Mouse (Mus musculus) thymus, postnatal 36 days (tissue): ENCODE data around the gene Dppa2.
A peak's percentile ranks its signal among the peaks of the same experiment; 100 is the strongest.

Experiments
- DNase-seq, 2 experiments: peaks; one replicate each; pipeline ENCODE4 v3.0.0; 2022; ENCODE audit warnings: mixed read lengths in 2 of 2

The Dppa2 gene

GRCm38 (mm10) chr16:48344193-48344592 is 40.5 kb downstream of the Dppa2 start:
- no peak for DNase-seq

DNA sequence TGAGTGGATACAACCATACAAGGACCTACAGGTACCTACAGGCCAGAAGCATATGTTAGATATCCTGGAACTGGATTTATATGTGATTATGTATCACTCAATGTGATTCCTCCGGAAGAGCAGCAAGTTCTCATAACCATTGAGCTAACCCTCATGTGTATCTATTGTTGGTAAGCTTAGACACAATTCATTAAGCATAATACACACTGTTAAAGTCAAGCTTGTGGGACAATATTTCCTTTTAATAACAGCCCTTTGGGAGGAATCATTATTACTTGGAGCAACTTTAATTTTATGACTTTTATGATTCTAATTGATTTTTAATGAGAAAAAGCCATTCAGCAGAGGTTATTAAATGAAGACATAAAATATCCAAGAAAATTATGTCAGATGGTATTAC is 43.5 kb downstream of the Dppa2 start:
- DNase-seq = no peak

GRCm38 (mm10) chr16:48355716-48356115 is 52.0 kb downstream of the Dppa2 start:
- DNase-seq = no peak

DNA sequence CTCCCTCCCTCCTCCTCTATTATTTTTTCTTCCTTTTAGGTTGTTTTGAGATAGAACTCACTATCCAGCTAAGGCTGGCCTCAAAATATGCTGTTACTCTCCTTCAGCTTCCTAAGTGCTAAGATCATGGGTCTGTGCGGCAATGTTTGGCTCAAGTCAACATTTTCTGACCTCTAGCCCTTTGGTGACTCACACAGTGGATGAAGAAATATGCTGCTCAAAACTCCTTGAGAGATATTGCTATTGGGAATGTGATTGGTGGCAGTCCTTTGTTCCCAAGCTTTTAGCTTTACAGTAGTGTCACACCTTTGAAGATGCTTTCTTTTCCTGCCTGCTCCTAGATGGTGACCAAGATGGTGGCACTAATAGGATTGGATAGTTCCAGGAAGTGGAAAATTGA is 52.7 kb downstream of the Dppa2 start:
- DNase-seq = no peak

DNA sequence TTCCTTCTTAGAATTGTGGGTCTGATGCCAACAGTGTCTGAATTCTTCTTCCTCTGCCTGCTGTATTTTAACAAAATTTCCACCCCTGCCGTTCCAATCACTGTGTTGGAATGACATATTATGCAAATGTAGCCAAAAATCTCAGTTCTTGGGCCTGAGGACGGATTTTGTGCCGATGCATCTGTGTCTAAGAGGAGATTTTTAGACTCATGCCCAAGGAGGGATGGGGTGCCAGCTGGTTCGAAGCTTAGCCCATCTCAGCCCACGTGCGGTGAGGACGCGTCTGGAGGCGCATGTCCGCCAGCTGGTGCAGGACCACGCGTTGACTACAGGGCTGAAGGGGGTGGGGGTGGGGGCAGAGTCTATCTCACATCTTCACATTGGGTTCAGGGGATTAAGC is 57.2 kb downstream of the Dppa2 start:
- DNase-seq = no peak

DNA sequence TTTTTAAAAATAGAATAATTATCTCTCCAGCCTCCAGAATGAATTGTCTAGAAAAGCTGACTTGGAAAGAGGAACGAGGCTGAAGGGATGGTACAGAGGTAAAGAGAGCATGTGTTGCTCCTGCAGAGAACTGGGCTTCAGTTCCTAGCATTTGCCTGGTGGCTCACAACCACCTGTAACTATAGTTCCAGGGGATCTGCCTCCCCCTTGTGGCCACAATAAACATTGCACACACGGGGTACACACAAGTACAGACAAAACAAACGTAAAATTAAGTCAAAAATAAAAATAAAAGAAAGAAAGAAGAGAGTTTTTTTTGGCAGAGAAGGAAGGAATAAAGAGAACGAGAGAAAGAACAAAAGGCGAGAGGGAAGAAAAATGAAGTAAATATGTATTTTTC is 63.1 kb downstream of the Dppa2 start:
- DNase-seq = peak in 1 of 2 experiments; percentile 10

GRCm38 (mm10) chr16:48368096-48368495 is 64.4 kb downstream of the Dppa2 start:
- DNase-seq = no peak
